Mouse (Mus musculus) liver, postnatal 0 days (tissue): ENCODE measurements at regions not wholly inside any gene's neighbourhood (a gene's known extent, or its start where the extent isn't known, plus 50 kb on each side); places are given as distances from the start of the nearest gene placed in this dataset.

ENCODE experiments used
- ATAC-seq: fragments of 200-750 bp; cut with Nextera tagmentation; 2 replicates; pipeline ENCODE4 v1.8.0; 2017; ENCODE audit warnings: mild to moderate bottlenecking, moderate library complexity
- DNase-seq: peaks from one replicate; pipeline ENCODE4 v3.0.0-alpha.2; 2016
- H3K27ac ChIP-seq: fragments of 300-500 bp; sonication (generic); 2 replicates; pipeline ENCODE4 v1.5.1; 2014; ENCODE audit warnings: antibody characterized with exemption, moderate library complexity, mild to moderate bottlenecking, low read depth
- H3K27me3 ChIP-seq: fragments of 300-500 bp; sonication (generic); 2 replicates; pipeline ENCODE4 v1.6.1; 2014; ENCODE audit warnings: low read length, control low read depth, mixed read lengths; ENCODE audit not compliant: insufficient read depth
- H3K36me3 ChIP-seq: fragments of 300-500 bp; sonication (generic); replicated peaks from 2 replicates; pipeline ENCODE4 v1.6.1; 2014; ENCODE audit warnings: mild to moderate bottlenecking, control low read depth, low read length, moderate library complexity, mixed read lengths; ENCODE audit not compliant: insufficient read depth
- H3K4me1 ChIP-seq: fragments of 300-500 bp; sonication (generic); 2 replicates; pipeline ENCODE4 v1.6.1; 2014; ENCODE audit warnings: antibody characterized with exemption, mild to moderate bottlenecking, control low read depth; ENCODE audit not compliant: insufficient read depth
- H3K4me2 ChIP-seq: fragments of 300-500 bp; sonication (generic); 2 replicates; pipeline ENCODE4 v1.6.1; 2014; ENCODE audit warnings: low read depth, mild to moderate bottlenecking, low read length, moderate library complexity, mixed read lengths
- H3K4me3 ChIP-seq: fragments of 300-500 bp; sonication (generic); 2 replicates; pipeline ENCODE4 v1.5.1; 2014; ENCODE audit warnings: low read depth, low read length
- H3K9ac ChIP-seq: fragments of 300-500 bp; sonication (generic); replicated peaks from 2 replicates; pipeline ENCODE4 v1.6.1; 2014; ENCODE audit warnings: mild to moderate bottlenecking, moderate library complexity
- H3K9me3 ChIP-seq: fragments of 300-500 bp; sonication (generic); 2 replicates; pipeline ENCODE4 v1.6.1; 2016; ENCODE audit warnings: mild to moderate bottlenecking, control low read depth, low read length, mixed read lengths
- CTCF ChIP-seq: sonication (generic); IDR thresholded peaks from 2 replicates; pipeline ENCODE4 v1.5.1; 2016; ENCODE audit warnings: antibody characterized with exemption, low read depth
- EP300 ChIP-seq: IDR thresholded peaks from 2 replicates; pipeline ENCODE4 v1.6.1; 2016; ENCODE audit warnings: antibody characterized with exemption, low read depth, mild to moderate bottlenecking
- WGBS: fragments of 180-500 bp; shearing (Covaris S2); extraction: QIAGEN DNeasy Blood & Tissue Kit; methylation state at CpG from one replicate; pipeline ENCODE4 v1.1.7; 2014; ENCODE audit not compliant: insufficient replicate concordance; 5-methylcytosine and 5-hydroxymethylcytosine counted together

GRCm38 (mm10) chr12:39938211-39938610 lies 99.6 kb downstream of the Arl4a start:
- Histone ChIP-seq H3K36me3 (no peaks in the 10 kb centered on the region), H3K27me3 (no peaks in the 10 kb centered on the region), H3K4me2 (no peak overlapping the region), H3K4me3 (no peak overlapping the region), H3K9me3 (no peaks in the 10 kb centered on the region), H3K9ac (no peak overlapping the region), H3K27ac (no peak overlapping the region), H3K4me1 (no peaks in the 10 kb centered on the region)
- TF ChIP-seq CTCF = no peak
- TF ChIP-seq EP300 = no peak
- ATAC-seq = no peak
- no peak for DNase-seq
- 81% methylated on average over 2 of the region's 2 CpGs for WGBS

GRCm38 (mm10) chr12:39936331-39936730 lies 101.5 kb downstream of the Arl4a start:
- Histone ChIP-seq H3K4me1 (no peaks in the 10 kb centered on the region), H3K4me3 (no peak overlapping the region), H3K9ac (no peak overlapping the region), H3K9me3 (no peaks in the 10 kb centered on the region), H3K27me3 (no peaks in the 10 kb centered on the region), H3K27ac (no peak overlapping the region), H3K36me3 (no peaks in the 10 kb centered on the region), H3K4me2 (no peak overlapping the region)
- ATAC-seq (no peak), DNase-seq (no peak)
- TF ChIP-seq EP300 (no peak), CTCF (no peak)
- WGBS = 78% methylated on average over 11 of the region's 11 CpGs

- no peak overlapping the region for H3K4me3 ChIP-seq
- H3K36me3 ChIP-seq = no peaks in the 10 kb centered on the region
- H3K9ac ChIP-seq = no peak overlapping the region
- no peak overlapping the region for H3K4me2 ChIP-seq
- H3K27me3 ChIP-seq = no peaks in the 10 kb centered on the region
- no peak for TF ChIP-seq EP300
- TF ChIP-seq CTCF = no peak
- no peak overlapping the region for H3K27ac ChIP-seq
- no peak for ATAC-seq
- WGBS = 82% methylated on average over 12 of the region's 12 CpGs
- H3K9me3 ChIP-seq = no peaks in the 10 kb centered on the region
- H3K4me1 ChIP-seq = no peaks in the 10 kb centered on the region
- no peak for DNase-seq
These were observed 102.0 kb downstream of the Arl4a start for GRCm38 (mm10) chr12:39935775-39936174.

- no peaks in the 10 kb centered on the region for H3K36me3 ChIP-seq
- H3K4me1 ChIP-seq = no peaks in the 10 kb centered on the region
- DNase-seq = no peak
- H3K4me3 ChIP-seq = no peak overlapping the region
- no peaks in the 10 kb centered on the region for H3K9me3 ChIP-seq
- no peak overlapping the region for H3K27ac ChIP-seq
- no peaks in the 10 kb centered on the region for H3K27me3 ChIP-seq
- 0 out of 2 replicates have a peak, but pooled peaks have one; percentile 31 for ATAC-seq
- no peak overlapping the region for H3K9ac ChIP-seq
- TF ChIP-seq CTCF = no peak
- TF ChIP-seq EP300 = no peak
- WGBS = 50% methylated on average over 4 of the region's 4 CpGs
- no peak overlapping the region for H3K4me2 ChIP-seq
These were observed 102.9 kb downstream of the Arl4a start for GRCm38 (mm10) chr12:39934877-39935276.

GRCm38 (mm10) chr12:39931251-39931650 lies 106.6 kb downstream of the Arl4a start:
- DNase-seq (no peak), ATAC-seq (no peak)
- Histone ChIP-seq H3K4me2 (no peak overlapping the region), H3K9me3 (no peaks in the 10 kb centered on the region), H3K27ac (no peak overlapping the region), H3K36me3 (no peaks in the 10 kb centered on the region), H3K4me1 (no peaks in the 10 kb centered on the region), H3K9ac (no peak overlapping the region), H3K4me3 (no peak overlapping the region), H3K27me3 (no peaks in the 10 kb centered on the region)
- WGBS = 53% methylated on average over 1 of the region's 1 CpGs
- TF ChIP-seq CTCF = no peak
- TF ChIP-seq EP300 = no peak

- ATAC-seq = no peak
- Histone ChIP-seq H3K4me1 (no peaks in the 10 kb centered on the region), H3K36me3 (no peaks in the 10 kb centered on the region), H3K27ac (no peak overlapping the region), H3K9me3 (no peaks in the 10 kb centered on the region), H3K9ac (no peak overlapping the region), H3K4me3 (no peak overlapping the region), H3K4me2 (no peak overlapping the region), H3K27me3 (no peaks in the 10 kb centered on the region)
- no peak for DNase-seq
- no peak for TF ChIP-seq CTCF
- no peak for TF ChIP-seq EP300
These were observed 109.9 kb downstream of the Arl4a start for GRCm38 (mm10) chr12:39927902-39928301.

- no peak for TF ChIP-seq CTCF
- no peak for TF ChIP-seq EP300
- 71% methylated on average over 8 of the region's 8 CpGs for WGBS
- Histone ChIP-seq H3K9me3 (no peaks in the 10 kb centered on the region), H3K36me3 (no peaks in the 10 kb centered on the region), H3K4me1 (no peaks in the 10 kb centered on the region), H3K27ac (no peak overlapping the region), H3K4me2 (no peak overlapping the region), H3K4me3 (no peak overlapping the region), H3K9ac (no peak overlapping the region), H3K27me3 (no peaks in the 10 kb centered on the region)
- ATAC-seq (no peak), DNase-seq (no peak)
These were observed 110.8 kb downstream of the Arl4a start for GRCm38 (mm10) chr12:39927014-39927413.
